Mouse (Mus musculus): ENCODE data around the gene Ube2z. TPM values are rescaled to one million over a fixed set of nuclear protein-coding genes. Genes with fewer than 3 reads are reported as not detected.

Ube2z gene
- polyA plus RNA-seq, 1 experiment: 23.0 TPM

- peak overlapping the region; percentile 78 for H3K4me3 ChIP-seq (ENCODE audit: low read depth, low read length)
- no peaks in the 10 kb centered on the region for H3K4me1 ChIP-seq (ENCODE audit: control insufficient read depth, insufficient read depth, insufficient read length, low read length)
- H3K27me3 ChIP-seq (ENCODE audit: control insufficient read depth, insufficient read depth, low read length): no peaks in the 10 kb centered on the region
- H3K27ac ChIP-seq (ENCODE audit: insufficient read depth, low read depth, low read length): peak overlapping the region; percentile 58
- peaks cover 16% of the 10 kb centered on the region for H3K36me3 ChIP-seq (ENCODE audit: control insufficient read depth, insufficient read depth, low read length)
- 5% methylated on average over 17 of the region's 17 CpGs for WGBS
- TF ChIP-seq POLR2A (IDR thresholded peaks at IDR 0.05; ENCODE audit: low read depth, low read length): no peak
- no peak for TF ChIP-seq CTCF (IDR thresholded peaks at IDR 0.05; ENCODE audit: extremely low read depth, insufficient read length, insufficient replicate concordance, low read depth, low read length)
Observed at GRCm38 (mm10) chr11:96074351-96075176, 9.4 kb upstream of the Ube2z start.

- 49% methylated on average over 9 of the region's 9 CpGs for WGBS
- Histone ChIP-seq H3K27me3 (ENCODE audit: control insufficient read depth, insufficient read depth, low read length) (no peaks in the 10 kb centered on the region), H3K36me3 (ENCODE audit: control insufficient read depth, insufficient read depth, low read length) (peaks cover 16% of the 10 kb centered on the region), H3K4me1 (ENCODE audit: control insufficient read depth, insufficient read depth, insufficient read length, low read length) (peaks cover under 1% of the 10 kb centered on the region; the same call in 1 of the 2 replicates), H3K4me3 (ENCODE audit: low read depth, low read length) (peak overlapping the region; percentile 26), H3K27ac (ENCODE audit: insufficient read depth, low read depth, low read length) (0 out of 2 replicates have a peak overlapping the region, but pooled peaks have one; percentile 58)
- TF ChIP-seq CTCF (IDR thresholded peaks at IDR 0.05; ENCODE audit: extremely low read depth, insufficient read length, insufficient replicate concordance, low read depth, low read length) (no peak), POLR2A (IDR thresholded peaks at IDR 0.05; ENCODE audit: low read depth, low read length) (no peak)
Observed at GRCm38 (mm10) chr11:96073295-96073993, 8.3 kb upstream of the Ube2z start.

GRCm38 (mm10) chr11:96071013-96071412 is 5.8 kb upstream of the Ube2z start:
- Histone ChIP-seq H3K27ac (ENCODE audit: insufficient read depth, low read depth, low read length) (no peak overlapping the region), H3K4me3 (ENCODE audit: low read depth, low read length) (no peak overlapping the region), H3K36me3 (ENCODE audit: control insufficient read depth, insufficient read depth, low read length) (peaks cover 16% of the 10 kb centered on the region), H3K4me1 (ENCODE audit: control insufficient read depth, insufficient read depth, insufficient read length, low read length) (peaks cover 4% of the 10 kb centered on the region; the same call in 1 of the 2 replicates), H3K27me3 (ENCODE audit: control insufficient read depth, insufficient read depth, low read length) (no peaks in the 10 kb centered on the region)
- 88% methylated on average over 1 of the region's 1 CpGs for WGBS
- no peak for TF ChIP-seq CTCF (IDR thresholded peaks at IDR 0.05; ENCODE audit: extremely low read depth, insufficient read length, insufficient replicate concordance, low read depth, low read length)
- no peak for TF ChIP-seq POLR2A (IDR thresholded peaks at IDR 0.05; ENCODE audit: low read depth, low read length)

- Histone ChIP-seq H3K4me1 (ENCODE audit: control insufficient read depth, insufficient read depth, insufficient read length, low read length) (peaks cover 7% of the 10 kb centered on the region; the same call in 1 of the 2 replicates), H3K4me3 (ENCODE audit: low read depth, low read length) (no peak overlapping the region), H3K27me3 (ENCODE audit: control insufficient read depth, insufficient read depth, low read length) (no peaks in the 10 kb centered on the region), H3K36me3 (ENCODE audit: control insufficient read depth, insufficient read depth, low read length) (peaks cover 16% of the 10 kb centered on the region), H3K27ac (ENCODE audit: insufficient read depth, low read depth, low read length) (no peak overlapping the region)
- WGBS: 94% methylated on average over 7 of the region's 7 CpGs
- TF ChIP-seq CTCF (IDR thresholded peaks at IDR 0.05; ENCODE audit: extremely low read depth, insufficient read length, insufficient replicate concordance, low read depth, low read length) (no peak), POLR2A (IDR thresholded peaks at IDR 0.05; ENCODE audit: low read depth, low read length) (no peak)
Observed at GRCm38 (mm10) chr11:96070353-96070752, 5.2 kb upstream of the Ube2z start.

- Histone ChIP-seq H3K4me1 (ENCODE audit: control insufficient read depth, insufficient read depth, insufficient read length, low read length) (peaks cover 7% of the 10 kb centered on the region; the same call in 1 of the 2 replicates), H3K36me3 (ENCODE audit: control insufficient read depth, insufficient read depth, low read length) (peaks cover 13% of the 10 kb centered on the region), H3K27ac (ENCODE audit: insufficient read depth, low read depth, low read length) (no peak overlapping the region), H3K27me3 (ENCODE audit: control insufficient read depth, insufficient read depth, low read length) (no peaks in the 10 kb centered on the region), H3K4me3 (ENCODE audit: low read depth, low read length) (no peak overlapping the region)
- WGBS: 59% methylated on average over 5 of the region's 5 CpGs
- TF ChIP-seq POLR2A (IDR thresholded peaks at IDR 0.05; ENCODE audit: low read depth, low read length): no peak
- no peak for TF ChIP-seq CTCF (IDR thresholded peaks at IDR 0.05; ENCODE audit: extremely low read depth, insufficient read length, insufficient replicate concordance, low read depth, low read length)
Observed at GRCm38 (mm10) chr11:96068231-96068630, 3.0 kb upstream of the Ube2z start.

- Histone ChIP-seq H3K4me3 (ENCODE audit: low read depth, low read length) (peak overlapping the region; percentile 94), H3K4me1 (ENCODE audit: control insufficient read depth, insufficient read depth, insufficient read length, low read length) (peaks cover 7% of the 10 kb centered on the region; the same call in 1 of the 2 replicates), H3K27ac (ENCODE audit: insufficient read depth, low read depth, low read length) (peak overlapping the region; percentile 38; the same call in 1 of the 2 replicates), H3K36me3 (ENCODE audit: control insufficient read depth, insufficient read depth, low read length) (peaks cover 20% of the 10 kb centered on the region), H3K27me3 (ENCODE audit: control insufficient read depth, insufficient read depth, low read length) (no peaks in the 10 kb centered on the region)
- TF ChIP-seq POLR2A (IDR thresholded peaks at IDR 0.05; ENCODE audit: low read depth, low read length) (no peak), CTCF (IDR thresholded peaks at IDR 0.05; ENCODE audit: extremely low read depth, insufficient read length, insufficient replicate concordance, low read depth, low read length) (no peak)
- 2% methylated on average over 48 of the region's 64 CpGs for WGBS
Observed at GRCm38 (mm10) chr11:96064521-96065214, 520 bp downstream of the Ube2z start.

Measured in small intestine, adult 2 months (tissue).